Mouse (Mus musculus): Measurements from ENCODE around the gene Slc9a6.

GRCm38 (mm10) chrX:56675556-56675955, 66.0 kb downstream of the Slc9a6 start:
- TF ChIP-seq CTCF (IDR thresholded peaks at IDR 0.05; ENCODE audit: extremely low read depth, insufficient read depth, insufficient read length, insufficient replicate concordance), result no peak
- TF ChIP-seq POLR2A (IDR thresholded peaks at IDR 0.05; ENCODE audit: low read depth, low read length), result no peak
